Mouse (Mus musculus) MEL-GATA-1-ER (cell line): Measurements from ENCODE around the gene Utrn.

Experiments used
- DNase-seq: peaks from one replicate; pipeline ENCODE4 v3.0.0-alpha.2; 2012; ENCODE audit warnings: low read depth; ENCODE audit errors: extremely low read depth

Gene Utrn

GRCm38 (mm10) chr10:12456867-12457266 lies 412.3 kb downstream of the Utrn start:
- no peak for DNase-seq

DNA sequence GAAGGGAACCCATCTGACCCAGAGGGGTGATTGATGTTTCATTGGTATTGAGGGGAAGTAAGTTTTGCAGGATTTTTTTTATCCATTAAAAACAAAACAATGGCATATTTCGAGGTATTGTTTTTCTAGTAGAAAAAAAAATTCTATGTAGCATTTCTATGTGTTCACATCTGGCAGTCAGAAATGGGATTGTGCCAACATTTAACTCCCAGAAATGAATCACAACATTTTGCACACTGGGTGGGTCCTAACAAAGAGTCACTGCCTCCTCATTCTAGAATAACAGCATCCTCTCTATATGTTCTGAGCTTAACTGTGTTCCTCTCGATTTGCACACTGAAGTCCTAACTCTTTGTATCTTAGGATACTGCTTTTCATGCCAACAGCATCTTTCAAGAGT lies 416.5 kb downstream of the Utrn start:
- no peak for DNase-seq

DNA sequence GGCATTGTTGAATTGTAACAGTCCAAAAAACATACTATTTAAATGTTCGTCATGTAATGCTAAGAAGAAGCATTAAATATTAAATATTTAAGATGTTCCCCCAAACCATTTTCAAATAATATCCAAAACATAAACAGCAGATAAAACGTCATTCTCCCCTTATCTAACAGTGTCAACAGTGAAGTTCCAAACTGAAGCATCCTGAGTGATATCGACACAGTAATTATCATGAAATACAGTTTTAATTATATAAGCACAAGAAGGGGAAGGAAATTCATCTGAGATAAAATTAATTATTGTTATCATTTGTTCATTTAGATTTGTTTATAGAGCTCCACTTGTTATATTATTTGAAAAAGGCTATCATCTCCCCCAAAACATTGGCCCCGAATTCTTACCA lies 425.0 kb downstream of the Utrn start:
- no peak for DNase-seq

DNA sequence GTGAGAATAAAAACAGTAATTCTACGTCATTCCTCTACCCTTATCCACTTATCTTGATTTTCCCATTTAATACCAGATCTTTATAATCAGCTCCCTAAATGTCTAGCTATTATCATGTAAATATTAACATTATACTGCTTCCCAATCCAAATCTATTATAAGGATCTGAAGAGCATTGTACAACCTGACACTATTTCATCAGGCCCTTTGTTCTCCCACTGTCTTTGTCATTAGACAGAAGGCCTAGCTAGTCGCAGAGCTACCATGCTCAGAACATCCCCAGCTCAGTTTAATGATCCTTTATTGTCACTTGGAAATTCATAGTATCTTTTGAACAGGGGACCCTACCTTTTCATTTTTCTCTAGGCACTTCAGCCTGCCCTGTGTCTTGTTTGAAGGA lies 436.0 kb downstream of the Utrn start:
- DNase-seq, result no peak

DNA sequence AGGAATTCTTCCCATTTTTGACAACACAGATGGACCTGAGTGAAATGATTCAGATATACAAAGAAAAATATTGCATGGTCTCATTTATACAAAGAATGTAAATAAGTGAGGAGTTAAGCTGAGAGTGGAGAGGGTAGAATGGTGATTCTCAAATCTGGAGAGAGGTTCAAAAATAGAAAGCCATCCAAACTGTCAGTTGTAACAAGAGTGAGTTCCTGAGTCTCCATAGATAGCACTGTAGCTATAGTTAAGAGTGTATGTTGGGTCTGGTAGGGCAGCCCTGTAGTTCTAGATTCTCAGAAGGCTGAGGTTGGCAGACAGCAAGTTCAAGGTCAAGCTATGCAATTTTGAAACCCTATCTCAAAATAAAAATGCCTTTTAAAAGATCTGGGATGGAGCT lies 438.8 kb downstream of the Utrn start:
- DNase-seq, result no peak

- DNase-seq, result no peak
Measured at GRCm38 (mm10) chr10:12426866-12427265, 442.3 kb downstream of the Utrn start.

DNA sequence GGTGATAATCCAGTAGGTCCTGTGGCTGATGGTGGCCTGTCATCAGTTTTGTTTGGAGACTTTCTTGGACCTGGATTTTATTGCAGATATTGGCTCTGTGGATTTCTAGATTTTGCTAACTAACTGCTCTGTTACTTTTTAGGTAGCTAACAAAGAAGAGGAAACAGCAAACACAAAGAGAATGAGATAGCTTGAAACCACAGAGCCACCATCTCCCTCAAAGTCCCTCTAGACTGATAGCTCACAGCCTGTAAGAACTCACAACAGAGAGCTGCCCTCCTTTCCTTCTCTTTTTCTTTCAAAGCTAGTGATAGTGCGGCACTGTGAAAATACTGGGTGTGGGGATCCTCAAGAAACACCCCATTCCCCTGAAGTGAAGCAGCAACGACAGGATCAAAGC lies 444.2 kb downstream of the Utrn start:
- peak; percentile 49 for DNase-seq

DNA sequence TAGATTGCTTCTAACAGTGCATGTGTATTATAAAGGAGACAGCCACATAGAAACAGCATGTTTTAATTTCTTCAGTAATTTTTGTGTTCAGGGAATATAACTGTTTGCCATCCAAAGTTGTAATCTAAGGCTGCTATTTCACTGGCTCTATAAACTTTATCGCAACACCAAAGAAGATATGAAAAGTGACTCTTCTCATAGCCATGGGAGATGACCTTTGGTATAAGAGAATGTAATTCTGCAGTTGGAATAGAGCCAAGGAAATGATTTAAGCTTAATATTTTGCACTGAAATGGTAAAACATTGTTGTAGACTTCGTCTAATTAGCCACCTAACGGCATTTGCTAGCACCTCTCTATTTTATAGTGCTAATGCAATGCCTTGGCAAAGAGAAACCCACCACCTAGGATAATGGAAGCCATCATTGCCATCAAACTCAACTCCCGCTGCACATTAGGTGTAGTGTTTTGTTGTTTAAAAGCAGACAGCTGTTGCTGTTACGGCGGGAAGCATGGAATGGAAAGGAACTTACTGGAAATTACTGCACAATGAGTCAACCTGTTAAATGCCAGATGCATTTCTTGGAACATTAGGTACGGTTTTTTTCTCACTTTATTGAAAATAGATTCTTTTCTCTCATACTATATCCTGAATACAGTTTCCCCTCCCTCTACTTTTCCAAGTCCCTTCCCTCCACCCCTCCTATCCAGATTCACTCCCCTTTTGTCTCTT lies 445.0 kb downstream of the Utrn start:
- no peak for DNase-seq

- DNase-seq, result no peak
Measured at GRCm38 (mm10) chr10:12414967-12415366, 454.2 kb downstream of the Utrn start.

- DNase-seq, result no peak
Measured at GRCm38 (mm10) chr10:12406338-12407110, 462.6 kb downstream of the Utrn start.

DNA sequence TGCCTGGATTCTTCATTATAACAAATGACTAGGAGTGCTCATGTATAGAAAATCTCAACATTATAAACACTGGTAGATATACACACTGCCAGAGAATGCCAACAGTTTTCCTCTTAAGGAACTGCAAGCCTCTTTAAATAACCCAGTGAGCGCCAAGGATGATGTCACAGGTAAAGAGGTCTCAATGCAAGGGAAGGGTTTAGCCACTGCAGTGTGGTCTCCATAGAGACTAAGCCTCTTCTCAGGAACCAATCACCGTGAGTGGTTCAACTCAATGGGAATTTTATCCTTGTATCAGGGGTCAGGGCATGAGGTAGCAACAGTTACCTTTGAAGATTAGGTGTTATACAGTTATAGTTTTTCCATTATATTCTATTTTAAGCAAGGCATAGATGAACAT lies 469.7 kb downstream of the Utrn start:
- DNase-seq, result no peak

GRCm38 (mm10) chr10:12380139-12380538 lies 489.0 kb downstream of the Utrn start:
- DNase-seq, result no peak

DNA sequence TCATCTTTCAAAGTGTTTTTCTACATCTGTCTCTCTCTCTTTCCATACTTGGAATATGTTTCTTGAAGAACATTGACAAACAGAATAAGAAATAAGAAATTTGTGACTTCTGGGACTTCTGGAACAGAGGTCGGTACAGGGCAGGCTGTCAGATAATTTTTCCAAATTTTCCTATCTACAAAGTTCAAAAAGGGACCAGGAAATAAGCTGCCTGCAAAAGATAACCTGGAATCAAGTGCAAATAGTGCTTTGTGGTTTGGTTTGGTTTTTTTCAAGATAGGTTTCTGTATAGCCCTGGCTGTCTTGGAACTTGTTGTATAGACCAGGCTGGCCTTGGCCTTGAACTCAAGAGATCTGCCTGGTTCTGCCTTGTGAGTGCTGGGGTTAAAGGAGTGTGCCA lies 490.0 kb downstream of the Utrn start:
- no peak for DNase-seq

DNA sequence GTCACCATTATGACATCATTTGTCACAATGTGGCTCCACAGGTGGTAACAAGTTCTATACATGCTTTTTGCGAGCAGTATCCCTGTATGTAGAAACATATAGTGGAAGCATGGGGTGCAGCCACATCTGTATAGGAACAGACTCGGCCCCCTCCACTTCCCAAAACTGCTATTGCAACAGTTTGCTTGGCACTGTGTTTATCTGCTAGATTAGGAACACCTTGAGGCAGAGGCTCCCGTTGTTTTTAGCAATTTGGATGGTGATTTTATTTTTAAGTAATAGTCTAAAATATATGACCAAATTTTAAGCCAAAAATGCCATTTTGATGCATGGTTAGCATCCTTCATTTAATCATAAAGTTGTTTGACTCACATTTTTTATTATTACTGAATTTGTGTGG lies 491.4 kb downstream of the Utrn start:
- no peak for DNase-seq

GRCm38 (mm10) chr10:12376015-12376414 lies 493.1 kb downstream of the Utrn start:
- no peak for DNase-seq

- DNase-seq, result no peak
Measured at GRCm38 (mm10) chr10:12374741-12375140, 494.4 kb downstream of the Utrn start.

GRCm38 (mm10) chr10:12354556-12354955 lies 514.6 kb downstream of the Utrn start:
- no peak for DNase-seq

DNA sequence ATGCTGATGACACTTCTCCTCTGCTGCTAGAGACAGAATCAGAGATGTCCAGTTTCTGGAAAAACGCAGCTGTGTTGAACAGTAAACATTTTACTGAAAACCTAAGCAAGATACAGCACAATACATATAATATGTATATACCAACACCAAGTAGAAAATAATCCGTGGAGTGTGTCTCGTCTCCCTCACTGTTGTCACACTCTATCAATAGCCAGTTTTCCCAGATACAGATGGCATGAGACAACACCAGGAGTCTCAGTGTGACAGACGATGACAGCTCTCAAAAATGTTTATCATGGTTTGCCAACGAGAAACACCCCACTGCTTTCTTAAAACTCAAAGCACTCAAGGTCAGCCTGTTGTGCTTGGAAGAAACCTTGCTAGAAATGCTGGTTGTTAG lies 515.1 kb downstream of the Utrn start:
- DNase-seq, result no peak

DNA sequence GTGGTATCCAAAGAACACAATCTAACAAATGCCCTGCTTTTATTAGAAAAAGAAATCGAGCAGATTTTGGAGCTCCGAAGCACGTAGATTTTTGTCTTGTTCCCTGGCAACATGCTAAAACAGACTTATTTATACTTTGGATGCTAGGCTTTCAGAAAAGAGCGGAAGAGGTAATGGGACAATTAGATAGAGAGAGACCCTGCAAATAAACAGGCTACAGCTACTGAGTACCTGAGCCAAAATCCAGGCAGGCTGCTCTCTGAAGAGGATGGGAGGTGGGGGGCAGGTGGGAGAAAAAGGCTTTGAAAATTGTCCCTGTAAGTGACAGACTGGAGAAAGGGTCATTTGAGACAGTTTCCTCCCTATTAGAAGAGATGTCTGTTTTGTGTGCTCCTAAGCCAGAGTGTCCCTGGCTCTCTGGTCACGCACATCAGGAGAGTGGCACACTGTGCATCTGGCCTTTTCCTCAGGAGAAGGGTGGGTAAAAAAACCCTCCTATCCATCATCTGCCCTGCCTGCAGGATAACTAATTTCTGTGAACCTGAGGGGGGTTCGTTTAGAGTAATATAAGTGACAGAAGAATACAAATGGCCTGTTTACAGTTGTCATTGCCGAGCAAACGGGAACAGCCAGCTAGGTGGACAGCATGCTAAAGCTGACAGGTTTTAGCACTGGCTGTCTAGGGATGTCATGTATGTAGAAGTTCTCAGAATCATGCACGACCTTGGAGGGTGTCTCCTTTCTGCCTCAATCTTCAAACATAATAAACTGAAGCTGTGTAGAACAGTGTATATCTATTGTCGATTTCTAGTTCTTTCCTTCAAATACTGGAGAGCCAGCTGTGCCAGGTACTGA lies 529.2 kb downstream of the Utrn start:
- DNase-seq, result no peak

DNA sequence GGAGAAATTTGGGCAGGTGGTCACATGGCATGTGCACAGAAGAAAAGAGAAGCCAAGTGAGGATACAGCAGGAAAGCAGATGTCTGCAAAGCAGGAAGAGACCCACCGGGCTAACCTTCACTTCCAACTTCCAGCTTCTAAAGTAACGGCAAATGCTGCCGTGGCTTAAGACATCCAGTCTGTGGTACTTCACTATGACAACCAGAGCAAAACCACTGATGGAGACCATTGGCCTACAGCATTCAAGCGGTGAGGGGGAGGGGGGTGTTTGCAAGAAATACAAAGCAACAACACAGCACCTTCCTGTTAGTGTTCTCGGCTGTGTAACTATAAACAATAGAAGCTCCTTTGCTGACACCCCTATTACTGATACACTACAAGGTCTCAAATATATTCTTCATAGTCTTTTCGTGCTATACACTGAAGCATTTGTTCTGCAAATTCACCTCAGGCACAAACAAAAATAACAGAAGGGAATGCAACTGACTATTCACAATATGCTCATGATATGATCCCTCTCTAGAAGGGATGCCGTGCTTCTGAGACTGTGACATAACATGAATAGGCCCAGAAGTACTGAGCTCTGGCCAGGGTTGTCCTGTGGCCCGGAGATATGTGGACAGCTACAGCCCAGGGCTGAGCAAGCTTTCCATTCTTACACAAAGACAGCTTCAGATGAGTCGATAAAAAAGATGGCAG lies 530.0 kb downstream of the Utrn start:
- no peak for DNase-seq
